Mouse (Mus musculus) testis, adult 2 months (tissue): ENCODE data around the gene Bad. TPM values are rescaled to one million over a fixed set of nuclear protein-coding genes. Genes with fewer than 3 reads are reported as not detected.

Experiments used
- H3K27ac ChIP-seq: fragments of 200-500 bp; 2 replicates; pipeline ENCODE4 v1.5.1; 2012; ENCODE audit warnings: low read depth, low read length; ENCODE audit not compliant: control insufficient read depth, insufficient read depth
- H3K27me3 ChIP-seq: fragments of 200-500 bp; 2 replicates; pipeline ENCODE4 v1.6.1; 2012; ENCODE audit warnings: mild to moderate bottlenecking, low read length, moderate library complexity; ENCODE audit not compliant: control insufficient read depth, insufficient read depth
- H3K36me3 ChIP-seq: fragments of 200-500 bp; 2 replicates; pipeline ENCODE4 v1.6.1; 2012; ENCODE audit warnings: mild to moderate bottlenecking, low read length; ENCODE audit not compliant: control insufficient read depth, insufficient read depth
- H3K4me1 ChIP-seq: fragments of 200-500 bp; 2 replicates; pipeline ENCODE4 v1.6.1; 2012; ENCODE audit warnings: low read length; ENCODE audit not compliant: control insufficient read depth, insufficient read depth
- H3K4me3 ChIP-seq: fragments of 200-500 bp; 2 replicates; pipeline ENCODE4 v1.5.1; 2012; ENCODE audit warnings: low read depth, mild to moderate bottlenecking, low read length, moderate library complexity, mixed read lengths; ENCODE audit not compliant: control insufficient read depth
- CTCF ChIP-seq: fragments of 200-500 bp; IDR thresholded peaks from 2 replicates; pipeline ENCODE4 v1.5.1; 2012; ENCODE audit warnings: low read depth, mild to moderate bottlenecking, inconsistent platforms, low read length, moderate library complexity; ENCODE audit not compliant: control insufficient read depth, insufficient read depth, insufficient replicate concordance
- POLR2A ChIP-seq: fragments of 200-500 bp; IDR thresholded peaks from 2 replicates; pipeline ENCODE4 v1.6.1; 2012; ENCODE audit warnings: low read depth, mild to moderate bottlenecking, inconsistent platforms, low read length, moderate library complexity; ENCODE audit not compliant: control insufficient read depth
- polyA plus RNA-seq: library from polyadenylated mRNA; depleted of rRNA; stranded (reverse); fragments of >200 nt; gene quantifications from 2 replicates; pipeline ENCODE4 v1.2.3, GENCODE M21; 2012

Bad gene
- polyA plus RNA-seq, 1 experiment: 78.8 TPM

GRCm38 (mm10) chr19:6918321-6918720, 23.3 kb upstream of the Bad start:
- no peak overlapping the region for H3K4me3 ChIP-seq
- H3K4me1 ChIP-seq: peaks cover 19% of the 10 kb centered on the region
- peaks cover 1% of the 10 kb centered on the region; the same call in 1 of the 2 replicates for H3K36me3 ChIP-seq
- no peak overlapping the region for H3K27ac ChIP-seq
- TF ChIP-seq CTCF (no peak), POLR2A (no peak)
- H3K27me3 ChIP-seq: no peaks in the 10 kb centered on the region

GRCm38 (mm10) chr19:6919431-6919830, 22.2 kb upstream of the Bad start:
- Histone ChIP-seq H3K4me1 (peaks cover 20% of the 10 kb centered on the region), H3K27ac (no peak overlapping the region), H3K4me3 (peak overlapping the region; percentile 26; the same call in 1 of the 2 replicates), H3K27me3 (no peaks in the 10 kb centered on the region), H3K36me3 (peaks cover 1% of the 10 kb centered on the region; the same call in 1 of the 2 replicates)
- TF ChIP-seq CTCF (no peak), POLR2A (no peak)

GRCm38 (mm10) chr19:6919876-6920740, 21.6 kb upstream of the Bad start:
- H3K27ac ChIP-seq: peak overlapping the region; percentile 82
- peaks cover 26% of the 10 kb centered on the region for H3K4me1 ChIP-seq
- H3K27me3 ChIP-seq: no peaks in the 10 kb centered on the region
- no peak for TF ChIP-seq CTCF
- no peak; the same call in 1 of the 2 replicates for TF ChIP-seq POLR2A
- H3K36me3 ChIP-seq: peaks cover 1% of the 10 kb centered on the region; the same call in 1 of the 2 replicates
- H3K4me3 ChIP-seq: peak overlapping the region; percentile 83

- Histone ChIP-seq H3K4me1 (peaks cover 33% of the 10 kb centered on the region), H3K27ac (peak overlapping the region; percentile 82), H3K4me3 (peak overlapping the region; percentile 83), H3K27me3 (no peaks in the 10 kb centered on the region), H3K36me3 (peaks cover 1% of the 10 kb centered on the region; the same call in 1 of the 2 replicates)
- no peak for TF ChIP-seq CTCF
- no peak for TF ChIP-seq POLR2A
Observed at GRCm38 (mm10) chr19:6920741-6921636, 20.7 kb upstream of the Bad start.

GRCm38 (mm10) chr19:6921647-6922567, 19.8 kb upstream of the Bad start, which contains the start of gene Esrra:
Esrra (minus strand) TSS chr19:6921813.
- Histone ChIP-seq H3K4me3 (peak within 1 kb of the TSS; percentile 83), H3K4me1 (peaks cover 40% of the 10 kb centered on the region), H3K27me3 (no peaks in the 10 kb centered on the region), H3K36me3 (no peaks in the 10 kb centered on the region), H3K27ac (peak within 1 kb of the TSS; percentile 51)
- no peak for TF ChIP-seq CTCF
- peak; percentile 74 for TF ChIP-seq POLR2A

GRCm38 (mm10) chr19:6922901-6923735, 18.5 kb upstream of the Bad start:
- H3K4me3 ChIP-seq: 0 out of 2 replicates have a peak overlapping the region, but pooled peaks have one; percentile 3
- H3K36me3 ChIP-seq: no peaks in the 10 kb centered on the region
- no peaks in the 10 kb centered on the region for H3K27me3 ChIP-seq
- no peak overlapping the region for H3K27ac ChIP-seq
- H3K4me1 ChIP-seq: peaks cover 50% of the 10 kb centered on the region
- TF ChIP-seq POLR2A: no peak; the same call in 1 of the 2 replicates
- no peak for TF ChIP-seq CTCF
